Mouse (Mus musculus) spleen, postnatal 10 days (tissue): Measurements from ENCODE around the gene Vmn1r132.
"Not testable (repeated sequence)": the region's sequence is repeated elsewhere in the genome, so short reads cannot be mapped to it uniquely, and the experiment has no call there.

Experiments
- DNase-seq, 2 experiments: peaks; one replicate each; pipeline ENCODE4 v3.0.0; 2021 to 2022; ENCODE audit warnings: low spot score in 2 of 2

The Vmn1r132 gene

DNA sequence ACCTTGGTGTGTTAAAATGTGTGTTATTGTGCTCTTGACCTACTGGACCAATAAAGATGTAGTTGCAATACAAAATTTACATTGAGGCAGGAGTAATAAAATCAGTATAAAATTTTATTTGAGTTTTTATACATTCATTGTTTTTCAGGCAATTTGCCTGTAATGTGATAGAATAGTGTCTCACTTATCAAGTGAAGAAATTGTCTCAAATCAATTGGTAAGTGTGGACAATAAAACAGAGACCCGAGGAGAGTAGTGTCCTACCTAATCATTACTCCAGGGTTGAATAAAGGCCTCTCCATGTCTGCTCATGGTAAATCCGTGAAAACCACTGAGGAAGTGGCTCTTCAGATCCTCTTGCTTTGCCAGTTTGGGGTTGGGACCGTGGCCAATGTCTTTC is at the start of gene Vmn1r132:
Gene Vmn1r132, plus strand, starts transcription at position 301 of the 400 bp plus-strand sequence.
- not testable (repeated sequence) for DNase-seq
